Mouse (Mus musculus) C2C12 (cell line): ENCODE measurements at regions not wholly inside any gene's neighbourhood (a gene's known extent, or its start where the extent isn't known, plus 50 kb on each side); places are given as distances from the start of the nearest gene placed in this dataset.
"Not testable (repeated sequence)": the region's sequence is repeated elsewhere in the genome, so short reads cannot be mapped to it uniquely, and the experiment has no call there.

Experiments
- CEBPB ChIP-seq: IDR thresholded peaks from one replicate; pipeline ENCODE4 v1.6.1; 2011; ENCODE audit warnings: low read depth, mild to moderate bottlenecking, control low read depth, moderate library complexity
- CTCF ChIP-seq: IDR thresholded peaks from one replicate; pipeline ENCODE4 v1.5.1; 2011; ENCODE audit not compliant: control insufficient read depth, insufficient read depth, insufficient read length
- FOSL1 ChIP-seq: IDR thresholded peaks from one replicate; pipeline ENCODE4 v1.8.0; 2011; ENCODE audit warnings: mild to moderate bottlenecking, low read length; ENCODE audit not compliant: poor library complexity, insufficient read depth, severe bottlenecking
- MAX ChIP-seq: IDR thresholded peaks from one replicate; pipeline ENCODE4 v1.6.1; 2011; ENCODE audit warnings: mild to moderate bottlenecking, control low read depth
- MYOD1 ChIP-seq: IDR thresholded peaks from one replicate; pipeline ENCODE4 v1.6.1; 2011; ENCODE audit warnings: low read depth; ENCODE audit not compliant: control insufficient read depth, insufficient read length
- MYOG ChIP-seq: IDR thresholded peaks from one replicate; pipeline ENCODE4 v1.6.1; 2011; ENCODE audit not compliant: control insufficient read depth, insufficient read length; ENCODE audit errors: extremely low read depth
- USF1 ChIP-seq: IDR thresholded peaks from one replicate; pipeline ENCODE4 v1.6.1; 2011; ENCODE audit warnings: low read depth, mild to moderate bottlenecking, control low read depth, moderate library complexity

DNA sequence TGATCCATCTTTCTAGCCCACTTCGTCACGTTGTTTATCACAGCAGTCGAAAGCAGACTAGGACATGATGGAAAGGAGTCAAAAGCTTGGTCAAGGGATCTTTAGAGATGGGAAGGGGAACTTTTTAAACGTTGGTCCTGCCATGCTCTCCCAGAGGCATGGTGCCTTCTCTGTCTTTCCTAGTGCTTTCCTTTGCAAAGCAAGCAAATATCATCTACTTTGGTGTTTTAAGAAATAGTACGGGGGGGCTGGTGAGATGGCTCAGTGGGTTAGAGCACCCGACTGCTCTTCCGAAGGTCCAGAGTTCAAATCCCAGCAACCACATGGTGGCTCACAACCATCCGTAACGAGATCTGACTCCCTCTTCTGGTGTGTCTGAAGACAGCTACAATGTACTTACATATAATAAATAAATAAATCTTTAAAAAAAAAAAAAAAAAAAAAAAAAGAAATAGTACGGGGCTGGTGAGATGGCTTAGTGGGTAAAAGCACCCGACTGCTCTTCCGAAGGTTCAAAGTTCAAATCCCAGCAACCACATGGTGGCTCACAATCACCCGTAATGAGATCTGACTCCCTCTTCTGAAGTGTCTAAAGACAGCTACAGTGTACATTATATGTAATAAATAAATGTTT, 1637.6 kb downstream of the A830018L16Rik start:
- not testable (repeated sequence) for TF ChIP-seq CTCF, FOSL1, MYOD1, MAX, MYOG, CEBPB, USF1
